Mouse (Mus musculus): ENCODE measurements at regions not wholly inside any gene's neighbourhood (a gene's known extent, or its start where the extent isn't known, plus 50 kb on each side); places are given as distances from the start of the nearest gene placed in this dataset.

- DNase-seq (ENCODE audit: low spot score): no peak
Measured at GRCm38 (mm10) chr3:130978986-130979642, 131.2 kb upstream of the Lef1 start.

DNA sequence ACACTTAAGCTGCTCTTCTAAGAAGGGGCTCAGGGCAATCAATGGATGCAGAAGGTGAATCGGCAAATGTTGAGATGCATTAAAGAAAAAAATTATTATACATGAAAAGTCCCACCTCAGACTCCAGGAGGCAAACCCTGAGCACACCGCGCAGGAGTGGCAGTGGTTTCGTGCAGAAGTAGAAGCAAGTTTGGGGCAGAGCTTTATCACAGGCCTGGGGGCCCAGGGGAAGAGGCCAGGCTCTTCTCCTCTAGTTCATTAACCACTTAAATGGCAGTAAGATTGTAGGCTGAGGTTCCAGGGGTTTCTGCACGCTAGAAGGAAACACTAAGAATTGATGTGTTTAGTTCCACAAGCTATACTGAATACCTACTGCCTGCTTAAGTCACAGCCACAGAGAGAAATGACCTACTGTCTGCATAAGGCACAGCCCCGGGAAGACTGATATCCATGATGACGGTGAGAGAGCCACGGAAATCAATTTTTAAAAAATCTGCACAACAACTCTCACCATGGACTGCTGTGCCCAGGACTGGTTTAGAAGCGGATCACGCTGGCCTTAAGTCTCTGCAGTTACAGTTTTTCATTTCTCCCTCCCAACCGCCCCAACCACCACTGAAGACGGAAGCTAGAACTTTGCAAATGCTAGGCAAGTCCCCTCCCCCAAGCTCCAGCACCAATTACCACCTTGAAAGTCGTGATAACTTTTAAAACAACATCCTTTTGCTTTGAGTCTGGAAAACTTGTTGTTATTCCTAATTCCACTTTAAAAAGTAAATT, 132.2 kb upstream of the Lef1 start:
- DNase-seq (ENCODE audit: low spot score): no peak

DNA sequence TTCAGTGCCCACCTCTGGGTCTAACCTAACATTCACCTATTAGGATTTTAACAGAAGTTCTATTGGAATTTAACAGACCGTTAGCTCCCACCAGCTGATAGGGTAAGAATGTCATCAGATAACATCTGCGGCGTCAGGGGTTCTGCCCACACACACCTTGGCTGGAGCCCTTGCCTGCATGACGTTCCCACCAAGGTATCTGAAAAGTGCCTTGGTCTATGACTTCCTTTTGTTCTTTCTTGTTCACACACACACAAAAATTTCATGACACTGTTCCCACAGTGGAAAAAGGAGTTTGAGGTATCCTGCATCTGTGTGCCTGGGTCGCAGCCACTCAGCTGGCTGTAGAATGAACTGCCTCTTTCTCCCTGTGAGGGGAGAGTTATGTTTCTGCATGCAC, 134.1 kb upstream of the Lef1 start:
- DNase-seq (ENCODE audit: low spot score): no peak

DNA sequence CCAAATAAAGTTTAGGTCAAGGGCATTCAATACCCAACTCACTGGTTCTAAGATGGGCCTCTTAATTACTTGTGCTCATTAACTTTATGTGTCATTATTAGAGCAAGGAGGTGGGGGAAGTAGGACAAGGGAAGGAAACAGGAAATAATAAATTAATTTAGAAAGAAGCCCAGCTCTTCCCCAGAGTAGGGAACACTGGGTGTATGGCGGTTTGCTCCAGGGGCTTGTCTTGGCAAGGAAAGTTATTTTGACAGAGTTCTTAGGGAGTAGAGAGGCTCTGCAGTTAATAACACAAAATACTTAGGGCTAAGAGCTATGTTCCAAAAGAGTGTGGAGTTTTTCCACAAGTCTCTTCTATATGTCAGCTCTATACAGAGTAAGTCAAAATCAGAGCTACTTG, 135.0 kb upstream of the Lef1 start:
- DNase-seq (ENCODE audit: low spot score): no peak

- DNase-seq (ENCODE audit: low spot score): no peak
Measured at GRCm38 (mm10) chr3:130972126-130972525, 138.1 kb upstream of the Lef1 start.

GRCm38 (mm10) chr3:130965275-130965674, 145.0 kb upstream of the Lef1 start:
- no peak for DNase-seq (ENCODE audit: low spot score)

GRCm38 (mm10) chr3:130964088-130964487, 146.2 kb upstream of the Lef1 start:
- no peak for DNase-seq (ENCODE audit: low spot score)

DNA sequence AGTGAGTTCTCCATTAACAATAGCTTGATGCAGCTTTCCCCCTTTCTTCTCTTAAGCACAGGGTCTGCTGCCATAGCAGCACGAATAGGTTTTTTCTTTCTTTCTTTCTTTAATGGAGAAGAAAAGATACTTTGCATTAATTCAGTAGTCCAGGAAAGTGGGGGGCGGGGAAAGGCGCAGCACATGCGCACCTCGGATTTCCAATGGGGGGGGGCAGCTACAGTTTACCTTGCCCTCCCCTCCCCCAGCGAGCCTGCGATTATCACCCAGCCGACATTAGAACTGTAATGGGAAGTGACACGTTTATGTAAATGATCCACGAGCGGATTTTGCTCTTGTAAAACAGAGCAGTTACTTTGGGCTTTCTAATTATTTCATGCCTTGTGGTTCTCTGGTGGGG, 146.6 kb upstream of the Lef1 start:
- no peak for DNase-seq (ENCODE audit: low spot score)

DNA sequence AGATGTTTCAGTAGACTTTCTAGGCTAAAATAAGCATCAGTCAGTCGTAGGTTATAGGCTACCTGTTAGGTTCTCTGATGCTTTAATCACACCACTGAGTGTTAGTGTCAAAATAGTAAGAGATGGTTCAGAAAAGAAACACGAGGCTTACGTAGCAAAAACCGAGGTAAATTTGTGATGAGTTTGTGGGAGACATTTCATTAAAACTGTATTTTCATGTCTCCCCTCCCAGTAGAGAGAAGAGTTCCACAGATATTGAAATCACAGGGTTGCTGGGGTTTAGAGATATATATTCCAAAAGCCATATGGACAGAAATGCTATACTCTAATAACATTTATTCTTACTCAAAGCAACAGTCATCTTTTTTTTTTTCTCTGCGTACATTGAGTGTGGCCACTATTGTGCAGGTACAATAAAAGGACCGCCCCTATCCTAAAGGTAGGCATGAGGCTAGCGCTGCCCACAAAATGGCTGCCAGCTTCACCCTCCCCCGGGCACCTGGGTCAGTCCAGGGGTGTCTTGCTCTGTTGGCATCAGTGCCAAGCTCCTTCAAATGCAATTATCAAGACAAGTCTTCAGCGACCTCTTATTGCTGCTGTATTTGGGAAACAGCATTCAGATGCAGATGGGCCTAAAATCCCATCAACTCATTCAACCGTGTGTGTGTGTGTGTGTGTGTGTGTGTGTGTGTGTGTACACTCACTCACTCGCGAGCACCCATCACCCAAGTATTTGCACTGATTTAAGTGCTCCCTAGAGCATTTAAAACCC, 147.4 kb upstream of the Lef1 start:
- no peak for DNase-seq (ENCODE audit: low spot score)

DNA sequence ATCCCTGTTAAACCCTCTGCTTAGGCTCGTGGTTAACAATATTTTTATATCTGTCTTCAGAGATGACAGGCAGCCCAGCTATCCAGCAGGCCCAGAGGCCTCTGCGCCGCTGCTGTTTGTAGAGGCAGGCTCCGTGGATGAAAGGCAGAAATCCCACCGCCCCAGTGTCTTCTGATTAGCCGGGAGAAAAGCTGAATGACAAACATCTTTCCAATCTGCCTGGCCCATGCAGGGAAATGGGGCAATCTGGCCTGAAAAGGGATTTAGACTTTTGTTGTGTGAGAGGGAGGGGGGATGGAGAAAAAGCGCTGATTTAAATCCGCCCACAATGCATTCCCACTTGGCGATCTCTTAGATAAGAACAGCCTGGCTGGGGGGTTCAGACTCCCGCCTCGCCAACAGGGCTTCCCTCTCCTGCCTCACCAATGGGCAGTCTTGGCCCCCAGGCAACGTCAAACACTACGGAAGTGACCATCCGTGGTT, 148.1 kb upstream of the Lef1 start:
- no peak for DNase-seq (ENCODE audit: low spot score)

- no peak for DNase-seq (ENCODE audit: low spot score)
Measured at GRCm38 (mm10) chr3:130961704-130962103, 148.6 kb upstream of the Lef1 start.

- no peak for DNase-seq (ENCODE audit: low spot score)
Measured at GRCm38 (mm10) chr3:130955958-130956357, 154.3 kb upstream of the Lef1 start.

DNA sequence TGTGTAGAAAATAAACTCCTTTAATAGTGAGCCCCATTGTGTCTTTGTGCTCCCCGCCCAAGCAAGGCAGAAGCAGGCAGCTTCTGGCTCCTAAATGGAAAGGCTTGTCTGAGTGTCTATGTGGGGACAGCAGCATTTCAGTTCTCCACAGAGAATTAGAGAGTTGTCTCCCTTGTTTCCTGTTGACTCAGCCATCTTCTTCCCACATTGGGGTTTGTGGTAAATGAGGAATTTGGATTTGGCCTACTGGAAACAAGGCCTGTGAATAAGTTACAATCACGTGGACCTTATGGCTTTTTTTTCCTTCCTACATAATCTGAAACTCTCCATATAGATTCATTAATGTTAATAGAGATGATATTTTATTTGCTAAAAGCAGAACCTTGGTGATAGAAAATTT, 158.9 kb upstream of the Lef1 start:
- DNase-seq (ENCODE audit: low spot score): no peak

DNA sequence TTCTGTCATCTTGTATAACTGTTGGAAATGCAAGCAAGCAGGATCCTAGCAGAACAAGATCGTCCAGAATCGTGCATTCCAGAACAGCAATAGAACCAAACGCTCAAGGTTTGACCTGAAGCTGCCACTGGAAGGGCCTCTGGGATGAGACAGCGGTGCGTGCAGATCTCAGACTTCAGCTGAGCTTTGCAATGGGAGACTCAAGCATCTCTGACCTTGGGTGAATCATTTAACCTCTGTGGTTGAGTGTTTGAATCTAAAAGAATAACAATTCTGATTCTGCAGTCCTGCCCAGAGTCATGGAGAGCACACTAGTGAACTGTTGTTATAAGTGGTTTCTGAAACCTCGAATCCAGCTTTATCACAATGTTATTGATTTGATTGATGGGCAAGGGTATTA, 159.4 kb upstream of the Lef1 start:
- DNase-seq (ENCODE audit: low spot score): no peak

DNA sequence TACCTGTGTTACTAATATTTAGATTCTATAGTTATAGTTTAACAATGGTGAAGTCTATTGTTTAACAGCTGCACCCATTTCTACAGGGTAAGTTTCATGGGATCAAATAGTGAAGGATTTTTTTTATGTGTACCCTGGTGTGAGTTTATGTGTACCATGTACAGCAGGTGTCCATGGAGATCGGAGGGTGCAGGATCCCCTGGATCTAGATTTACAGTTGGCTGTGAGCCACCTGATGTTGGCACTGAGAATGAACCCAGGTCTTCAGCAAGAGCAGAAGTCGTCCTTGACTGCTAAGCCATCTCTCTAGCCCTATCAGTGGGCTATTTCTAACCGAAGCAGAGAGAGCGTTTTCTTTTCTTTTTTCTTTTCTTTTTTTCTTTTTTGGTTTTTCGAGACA, 162.4 kb upstream of the Lef1 start:
- DNase-seq (ENCODE audit: low spot score): no peak

DNA sequence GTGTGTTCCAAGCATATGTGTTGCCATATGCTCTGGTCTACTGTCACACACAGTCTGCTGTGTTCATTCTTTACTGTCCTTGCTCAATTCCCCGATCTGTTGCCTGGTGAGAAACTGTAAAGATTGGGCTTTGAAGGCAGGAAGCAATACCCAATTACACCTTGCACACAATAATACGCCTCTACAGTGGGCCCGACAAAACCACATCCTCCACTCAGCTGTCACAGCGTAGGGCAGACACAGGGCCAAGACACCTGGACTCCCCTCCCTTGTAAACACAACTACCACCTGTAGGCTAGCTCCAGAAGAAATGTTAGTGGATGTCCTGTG, 163.0 kb upstream of the Lef1 start:
- DNase-seq (ENCODE audit: low spot score): no peak

- no peak for DNase-seq (ENCODE audit: low spot score)
Measured at GRCm38 (mm10) chr3:130946576-130947276, 163.5 kb upstream of the Lef1 start.

DNA sequence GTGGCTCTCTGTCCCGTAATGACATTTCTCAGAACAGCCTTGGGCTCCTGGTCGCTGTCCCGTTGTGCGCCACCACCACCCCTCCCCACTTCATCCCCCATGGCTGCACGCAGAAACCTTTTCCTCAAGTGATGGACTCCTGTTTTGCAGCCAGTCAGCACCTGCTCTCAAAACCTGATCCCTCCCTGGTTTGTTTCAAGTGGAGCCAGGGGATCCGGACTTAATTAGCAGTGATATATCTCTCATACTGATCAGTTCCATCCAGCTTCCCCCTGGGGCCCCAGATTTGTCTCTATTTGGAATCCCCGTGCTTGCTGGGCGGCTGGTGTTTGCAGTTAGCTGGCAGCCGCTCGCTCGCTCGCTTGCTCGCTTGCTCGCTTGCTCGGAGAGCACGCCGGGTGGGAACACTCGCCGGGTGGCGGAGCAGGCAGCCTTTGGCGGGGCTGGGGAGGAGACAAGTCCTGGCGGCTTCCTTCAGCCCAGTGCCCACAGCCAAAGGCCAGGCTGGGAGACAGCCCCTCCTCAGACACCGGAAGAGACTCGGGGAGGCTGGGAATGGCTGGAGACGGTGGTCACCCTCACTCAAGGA, 164.3 kb upstream of the Lef1 start:
- no peak for DNase-seq (ENCODE audit: low spot score)

DNA sequence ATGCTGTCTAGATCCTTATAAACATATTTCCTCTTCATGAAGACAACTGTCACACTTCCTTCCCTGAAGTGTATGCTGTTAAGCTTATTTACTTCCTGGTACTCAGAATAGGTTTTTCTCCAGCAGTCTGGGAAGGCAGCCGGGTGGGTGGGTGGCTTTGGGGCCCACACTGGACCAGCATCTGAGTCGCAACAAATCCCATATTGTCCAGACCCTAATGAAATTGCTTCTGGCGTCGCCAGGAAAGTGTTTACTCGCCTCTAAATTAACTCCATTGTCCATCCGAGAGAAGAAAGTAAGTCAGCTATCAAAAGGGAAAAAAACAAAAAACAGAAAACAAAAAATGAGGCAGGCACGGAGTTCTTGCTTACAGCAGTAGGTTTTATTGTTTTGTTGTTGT, 164.9 kb upstream of the Lef1 start:
- no peak for DNase-seq (ENCODE audit: low spot score)

GRCm38 (mm10) chr3:130944241-130944640, 166.0 kb upstream of the Lef1 start:
- DNase-seq (ENCODE audit: low spot score): no peak

DNA sequence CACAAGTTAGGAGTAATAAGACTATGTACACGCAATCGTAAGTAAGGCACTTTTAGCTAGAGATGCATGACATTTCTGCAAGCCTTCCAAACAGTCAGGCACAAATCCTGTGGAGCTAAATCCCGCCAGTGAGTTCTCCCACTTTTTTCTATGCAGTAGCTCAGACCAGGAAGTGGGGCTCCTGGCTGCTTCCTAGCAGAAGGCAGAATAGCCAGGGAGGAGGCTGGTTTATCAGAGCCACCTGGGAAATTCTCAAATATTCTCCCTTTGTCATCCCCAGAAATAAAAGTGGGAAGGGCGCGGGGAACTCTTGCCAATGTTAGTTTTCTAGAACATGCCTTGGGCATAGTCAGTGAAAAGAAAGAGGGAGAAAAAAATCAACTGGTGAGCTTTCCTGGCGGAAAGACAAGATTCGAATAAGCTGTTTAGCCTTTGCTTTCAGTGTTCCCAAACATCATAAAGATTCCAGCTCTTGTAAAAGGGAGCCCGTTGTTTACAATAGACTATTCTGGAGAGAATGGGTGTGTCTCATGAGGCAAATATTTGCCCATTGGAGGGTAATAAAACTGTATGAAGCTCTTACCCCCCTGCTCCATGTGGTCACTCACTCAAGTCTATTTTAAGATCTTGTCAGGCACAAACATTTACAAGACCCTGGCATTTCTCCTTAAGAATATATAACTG, 167.2 kb upstream of the Lef1 start:
- DNase-seq (ENCODE audit: low spot score): no peak
